Mouse (Mus musculus): ENCODE measurements around the gene Zfp866.

GRCm38 (mm10) chr8:69807236-69807635 is 16.3 kb upstream of the Zfp866 start:
- TF ChIP-seq ZNF384 (IDR thresholded peaks at IDR 0.05; ENCODE audit: low read depth, low read length) (no peak), ZC3H11A (IDR thresholded peaks at IDR 0.05; ENCODE audit: borderline replicate concordance, low read depth, low read length) (no peak), CHD2 (IDR thresholded peaks at IDR 0.05; ENCODE audit: low read depth, low read length) (no peak)

Measured in ES-E14 (cell line).